Mouse (Mus musculus) midbrain, embryonic 10.5 days (tissue): ENCODE results near the gene Cmas. TPM values are rescaled to one million over a fixed set of nuclear protein-coding genes. Genes with fewer than 3 reads are reported as not detected.
A peak's percentile ranks its signal among the peaks of the same experiment; 100 is the strongest.

Experiments used
- DNase-seq: peaks from one replicate; pipeline ENCODE4 v3.0.0-alpha.2; 2017; ENCODE audit warnings: low spot score
- H3K27ac ChIP-seq: fragments of 300-500 bp; sonication (generic); replicated peaks from 2 replicates; pipeline ENCODE4 v1.5.1; 2016; ENCODE audit warnings: mild to moderate bottlenecking
- H3K27me3 ChIP-seq: fragments of 300-500 bp; sonication (generic); 2 replicates; pipeline ENCODE4 v1.6.1; 2016; ENCODE audit warnings: low read depth, mild to moderate bottlenecking; ENCODE audit not compliant: poor library complexity, severe bottlenecking
- H3K36me3 ChIP-seq: fragments of 300-500 bp; sonication (generic); 2 replicates; pipeline ENCODE4 v1.6.1; 2016; ENCODE audit warnings: mild to moderate bottlenecking, moderate library complexity
- H3K4me1 ChIP-seq: fragments of 300-500 bp; sonication (generic); 2 replicates; pipeline ENCODE4 v1.6.1; 2016
- H3K4me3 ChIP-seq: fragments of 300-500 bp; sonication (generic); 2 replicates; pipeline ENCODE4 v1.5.1; 2016; ENCODE audit warnings: mild to moderate bottlenecking, moderate library complexity
- H3K9me3 ChIP-seq: fragments of 300-500 bp; sonication (generic); replicated peaks from 2 replicates; pipeline ENCODE4 v1.6.1; 2016; ENCODE audit warnings: mild to moderate bottlenecking
- WGBS: fragments of 180-500 bp; shearing (Covaris S2); methylation state at CpG from one replicate; pipeline ENCODE4 v1.1.7; 2016; 5-methylcytosine and 5-hydroxymethylcytosine counted together
- polyA plus RNA-seq: library from polyadenylated mRNA; unstranded; fragments of >200 nt; fragmentation: Nextera tagmentation; extraction: Ambion mirVana; gene quantifications from 2 replicates; pipeline ENCODE4 v1.2.1, GENCODE M21; 2016

The Cmas gene
- polyA plus RNA-seq, 1 experiment from 2014 or later, result 81.0 TPM

- 44% methylated on average over 8 of the region's 8 CpGs for WGBS
- DNase-seq, result no peak
- Histone ChIP-seq H3K27me3 (no peaks in the 10 kb centered on the region), H3K4me3 (no peak overlapping the region), H3K36me3 (no peaks in the 10 kb centered on the region), H3K27ac (no peak overlapping the region), H3K9me3 (no peaks in the 10 kb centered on the region), H3K4me1 (no peaks in the 10 kb centered on the region)
These were observed 21.0 kb upstream of the Cmas start for GRCm38 (mm10) chr6:142735302-142736005.

GRCm38 (mm10) chr6:142738225-142738624, 18.3 kb upstream of the Cmas start:
- H3K36me3 ChIP-seq, result no peaks in the 10 kb centered on the region
- H3K4me1 ChIP-seq, result no peaks in the 10 kb centered on the region
- H3K27me3 ChIP-seq, result no peaks in the 10 kb centered on the region
- H3K9me3 ChIP-seq, result no peaks in the 10 kb centered on the region
- 91% methylated on average over 2 of the region's 2 CpGs for WGBS
- H3K27ac ChIP-seq, result no peak overlapping the region
- no peak overlapping the region for H3K4me3 ChIP-seq
- no peak for DNase-seq

- Histone ChIP-seq H3K36me3 (no peaks in the 10 kb centered on the region), H3K27ac (no peak overlapping the region), H3K27me3 (no peaks in the 10 kb centered on the region), H3K9me3 (no peaks in the 10 kb centered on the region), H3K4me1 (no peaks in the 10 kb centered on the region), H3K4me3 (no peak overlapping the region)
- 86% methylated on average over 6 of the region's 6 CpGs for WGBS
- no peak for DNase-seq
These were observed 17.8 kb upstream of the Cmas start for GRCm38 (mm10) chr6:142738637-142739036.

- no peaks in the 10 kb centered on the region for H3K36me3 ChIP-seq
- H3K4me3 ChIP-seq, result no peak overlapping the region
- no peaks in the 10 kb centered on the region for H3K27me3 ChIP-seq
- no peak overlapping the region for H3K27ac ChIP-seq
- no peaks in the 10 kb centered on the region for H3K4me1 ChIP-seq
- no peak for DNase-seq
- H3K9me3 ChIP-seq, result 0 out of 2 replicates have a peak, but pooled peaks cover 3% of the 10 kb centered on the region
- 84% methylated on average over 6 of the region's 6 CpGs for WGBS
These were observed 14.7 kb upstream of the Cmas start for GRCm38 (mm10) chr6:142741763-142742162.

- 66% methylated on average over 4 of the region's 4 CpGs for WGBS
These were observed 13.3 kb upstream of the Cmas start for GRCm38 (mm10) chr6:142743193-142743592.

GRCm38 (mm10) chr6:142745484-142745883, 11.0 kb upstream of the Cmas start:
- Histone ChIP-seq H3K27ac (no peak overlapping the region), H3K27me3 (no peaks in the 10 kb centered on the region), H3K36me3 (no peaks in the 10 kb centered on the region), H3K4me1 (no peaks in the 10 kb centered on the region), H3K9me3 (0 out of 2 replicates have a peak, but pooled peaks cover 3% of the 10 kb centered on the region), H3K4me3 (no peak overlapping the region)
- no peak for DNase-seq
- 95% methylated on average over 5 of the region's 5 CpGs for WGBS

More at GRCm38 (mm10) chr6:142743193-142743592, 13.3 kb upstream of the Cmas start:
- no peaks in the 10 kb centered on the region for H3K27me3 ChIP-seq
- no peak overlapping the region for H3K4me3 ChIP-seq
- no peaks in the 10 kb centered on the region for H3K4me1 ChIP-seq
- no peak for DNase-seq
- no peak overlapping the region for H3K27ac ChIP-seq
- 0 out of 2 replicates have a peak, but pooled peaks cover 3% of the 10 kb centered on the region for H3K9me3 ChIP-seq
- H3K36me3 ChIP-seq, result no peaks in the 10 kb centered on the region

- 82% methylated on average over 7 of the region's 7 CpGs for WGBS
- no peak overlapping the region for H3K4me3 ChIP-seq
- H3K36me3 ChIP-seq, result no peaks in the 10 kb centered on the region
- no peak overlapping the region for H3K27ac ChIP-seq
- H3K4me1 ChIP-seq, result no peaks in the 10 kb centered on the region
- H3K27me3 ChIP-seq, result no peaks in the 10 kb centered on the region
- peaks cover 3% of the 10 kb centered on the region; the same call in 1 of the 2 replicates for H3K9me3 ChIP-seq
- DNase-seq, result no peak
These were observed 9.7 kb upstream of the Cmas start for GRCm38 (mm10) chr6:142746765-142747164.

GRCm38 (mm10) chr6:142747165-142747564, 9.3 kb upstream of the Cmas start:
- 94% methylated on average over 2 of the region's 2 CpGs for WGBS
- Histone ChIP-seq H3K27ac (no peak overlapping the region), H3K36me3 (no peaks in the 10 kb centered on the region), H3K4me3 (no peak overlapping the region), H3K9me3 (peaks cover 3% of the 10 kb centered on the region; the same call in 1 of the 2 replicates), H3K4me1 (no peaks in the 10 kb centered on the region), H3K27me3 (no peaks in the 10 kb centered on the region)
- no peak for DNase-seq

GRCm38 (mm10) chr6:142748057-142748708, 8.3 kb upstream of the Cmas start:
- peaks cover 5% of the 10 kb centered on the region for H3K27me3 ChIP-seq
- no peak for DNase-seq
- no peak overlapping the region for H3K27ac ChIP-seq
- peaks cover 3% of the 10 kb centered on the region; the same call in 1 of the 2 replicates for H3K9me3 ChIP-seq
- H3K4me1 ChIP-seq, result no peaks in the 10 kb centered on the region
- H3K4me3 ChIP-seq, result no peak overlapping the region
- WGBS, result 89% methylated on average over 8 of the region's 8 CpGs
- H3K36me3 ChIP-seq, result no peaks in the 10 kb centered on the region

GRCm38 (mm10) chr6:142751365-142751764, 5.1 kb upstream of the Cmas start:
- DNase-seq, result no peak
- H3K4me3 ChIP-seq, result no peak overlapping the region
- H3K36me3 ChIP-seq, result no peaks in the 10 kb centered on the region
- no peak overlapping the region for H3K27ac ChIP-seq
- 51% methylated on average over 9 of the region's 9 CpGs for WGBS
- H3K9me3 ChIP-seq, result no peaks in the 10 kb centered on the region; the same call in 1 of the 2 replicates
- peaks cover 3% of the 10 kb centered on the region; the same call in 1 of the 2 replicates for H3K4me1 ChIP-seq
- peaks cover 34% of the 10 kb centered on the region for H3K27me3 ChIP-seq

- whole genome bisulfite sequencing, result 44% methylated on average over 14 of the region's 14 CpGs
- Histone ChIP-seq H3K27ac (no peak overlapping the region), H3K4me1 (peaks cover 13% of the 10 kb centered on the region), H3K36me3 (no peaks in the 10 kb centered on the region), H3K4me3 (no peak overlapping the region), H3K27me3 (peaks cover 34% of the 10 kb centered on the region), H3K9me3 (no peaks in the 10 kb centered on the region; the same call in 1 of the 2 replicates)
- no peak for DNase-seq
These were observed 3.9 kb upstream of the Cmas start for GRCm38 (mm10) chr6:142752331-142753246.

GRCm38 (mm10) chr6:142757334-142757965, 964 bp downstream of the Cmas start:
- no peaks in the 10 kb centered on the region for H3K9me3 ChIP-seq
- H3K4me1 ChIP-seq, result peaks cover 32% of the 10 kb centered on the region
- WGBS, result 58% methylated on average over 10 of the region's 10 CpGs
- H3K27ac ChIP-seq, result peak overlapping the region; percentile 95
- H3K4me3 ChIP-seq, result peak overlapping the region; percentile 92
- H3K36me3 ChIP-seq, result peaks cover 34% of the 10 kb centered on the region
- no peak for DNase-seq
- peaks cover 34% of the 10 kb centered on the region for H3K27me3 ChIP-seq
